Mouse (Mus musculus): ENCODE data around the gene Pla2g2f. TPM values are rescaled to one million over a fixed set of nuclear protein-coding genes. Genes with fewer than 3 reads are reported as not detected.

Pla2g2f gene
- polyA plus RNA-seq, 1 experiment from 2014 or later = 0.07 TPM

DNA sequence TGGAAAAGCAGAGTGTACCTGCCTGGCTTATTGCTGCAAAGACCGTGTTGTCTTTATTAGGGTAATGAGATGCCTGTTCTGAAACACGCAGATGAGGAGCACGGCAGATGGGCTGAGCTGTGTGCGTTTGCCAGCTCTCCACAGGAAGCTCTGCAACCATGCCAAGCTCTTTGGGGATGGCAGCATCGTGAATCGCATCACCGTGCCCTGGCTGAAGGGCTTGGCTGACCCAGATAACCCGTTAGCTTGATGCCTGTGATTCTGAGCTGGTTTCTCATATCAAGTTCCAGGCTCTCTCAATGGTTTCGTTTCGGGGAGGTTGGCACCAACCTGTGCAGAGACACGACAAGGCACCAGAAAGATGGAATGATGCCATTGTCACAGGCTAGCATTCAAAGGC, 46.8 kb downstream of the Pla2g2f start:
- Histone ChIP-seq H3K27ac (ENCODE audit: low read length) (no peak overlapping the region), H3K4me1 (ENCODE audit: insufficient read depth, low read length) (peaks cover 16% of the 10 kb centered on the region), H3K4me2 (replicated peaks; ENCODE audit: low read depth, low read length) (no peak overlapping the region), H3K36me3 (ENCODE audit: insufficient read depth, low read length) (no peaks in the 10 kb centered on the region), H3K27me3 (ENCODE audit: insufficient read depth, low read length) (no peaks in the 10 kb centered on the region), H3K4me3 (ENCODE audit: low read length) (no peak overlapping the region), H3K9me3 (ENCODE audit: low read length) (no peaks in the 10 kb centered on the region), H3K9ac (replicated peaks; ENCODE audit: low read length) (no peak overlapping the region)
- ATAC-seq (ENCODE audit: low FRiP score, low TSS enrichment) = no peak
- 79% methylated on average over 11 of the region's 11 CpGs for whole genome bisulfite sequencing

DNA sequence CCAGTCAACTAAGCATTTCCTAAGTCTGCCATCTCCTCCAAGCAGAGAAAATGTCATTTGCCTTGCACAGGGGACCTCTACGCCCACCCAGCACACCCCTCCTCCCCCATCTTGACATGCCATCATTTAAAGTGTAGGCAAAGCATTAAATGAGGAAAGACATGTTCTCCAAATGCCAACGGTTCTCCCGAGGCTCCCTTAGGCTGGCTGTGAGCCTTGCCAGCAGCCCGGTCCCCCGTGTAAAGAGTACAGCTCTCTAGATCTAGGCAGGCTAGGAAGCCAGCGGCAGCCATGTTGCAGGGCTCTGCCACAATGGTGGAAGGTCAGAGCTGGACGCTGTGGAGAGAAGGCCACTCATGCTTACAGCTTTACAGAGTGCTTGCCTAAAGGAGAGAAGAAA, 47.5 kb downstream of the Pla2g2f start:
- no peaks in the 10 kb centered on the region for H3K36me3 ChIP-seq (ENCODE audit: insufficient read depth, low read length)
- no peaks in the 10 kb centered on the region for H3K27me3 ChIP-seq (ENCODE audit: insufficient read depth, low read length)
- peaks cover 16% of the 10 kb centered on the region for H3K4me1 ChIP-seq (ENCODE audit: insufficient read depth, low read length)
- no peak overlapping the region for H3K9ac ChIP-seq (replicated peaks; ENCODE audit: low read length)
- 71% methylated on average over 7 of the region's 7 CpGs for WGBS
- H3K9me3 ChIP-seq (ENCODE audit: low read length) = no peaks in the 10 kb centered on the region
- ATAC-seq (ENCODE audit: low FRiP score, low TSS enrichment) = no peak
- H3K4me3 ChIP-seq (ENCODE audit: low read length) = no peak overlapping the region
- no peak overlapping the region for H3K27ac ChIP-seq (ENCODE audit: low read length)
- H3K4me2 ChIP-seq (replicated peaks; ENCODE audit: low read depth, low read length) = no peak overlapping the region

DNA sequence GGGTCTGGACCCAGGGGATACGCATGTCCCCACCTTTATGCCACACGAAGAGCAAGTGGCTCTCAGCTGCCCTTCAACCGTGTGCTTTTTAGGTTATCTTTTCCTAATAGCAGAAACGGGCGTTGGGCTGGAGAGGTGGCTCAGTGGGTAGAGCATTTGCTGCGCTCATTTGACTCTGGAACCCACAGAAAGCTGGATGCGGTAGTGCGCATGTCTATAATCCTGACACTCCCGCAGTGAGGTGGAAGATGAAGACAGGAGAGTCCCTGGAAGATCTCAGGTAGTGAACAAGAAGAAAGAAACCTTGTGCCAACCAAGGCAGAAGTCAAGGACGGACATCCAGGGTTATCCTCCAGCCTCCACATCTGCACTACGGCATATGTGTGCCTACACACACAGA, 48.2 kb downstream of the Pla2g2f start:
- H3K9me3 ChIP-seq (ENCODE audit: low read length) = no peaks in the 10 kb centered on the region
- whole genome bisulfite sequencing = 83% methylated on average over 11 of the region's 11 CpGs
- no peak overlapping the region for H3K27ac ChIP-seq (ENCODE audit: low read length)
- peaks cover 16% of the 10 kb centered on the region for H3K4me1 ChIP-seq (ENCODE audit: insufficient read depth, low read length)
- H3K4me3 ChIP-seq (ENCODE audit: low read length) = no peak overlapping the region
- no peaks in the 10 kb centered on the region for H3K27me3 ChIP-seq (ENCODE audit: insufficient read depth, low read length)
- H3K36me3 ChIP-seq (ENCODE audit: insufficient read depth, low read length) = no peaks in the 10 kb centered on the region
- ATAC-seq (ENCODE audit: low FRiP score, low TSS enrichment) = no peak
- no peak overlapping the region for H3K9ac ChIP-seq (replicated peaks; ENCODE audit: low read length)
- no peak overlapping the region for H3K4me2 ChIP-seq (replicated peaks; ENCODE audit: low read depth, low read length)

DNA sequence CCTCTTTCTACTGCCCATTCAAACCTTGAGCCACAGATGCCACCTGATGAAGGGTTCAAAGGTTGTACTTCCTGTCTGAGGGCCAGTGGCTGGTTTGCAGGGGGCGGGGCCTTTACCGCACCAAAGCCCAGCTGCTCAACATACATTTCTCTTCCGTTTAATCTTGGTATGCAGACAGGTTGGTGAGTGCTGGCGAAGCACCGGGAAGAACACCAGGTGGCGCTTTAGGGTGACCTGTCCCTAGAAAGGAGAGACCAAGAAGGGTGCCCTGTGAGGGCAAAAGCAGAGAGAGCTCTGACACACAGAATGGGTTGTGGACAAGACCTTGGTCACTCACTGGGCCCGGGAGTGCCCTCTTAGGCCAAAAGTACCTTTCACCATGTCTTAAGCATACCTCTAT, 48.8 kb downstream of the Pla2g2f start:
- Histone ChIP-seq H3K9me3 (ENCODE audit: low read length) (no peaks in the 10 kb centered on the region), H3K4me2 (replicated peaks; ENCODE audit: low read depth, low read length) (no peak overlapping the region), H3K4me3 (ENCODE audit: low read length) (no peak overlapping the region), H3K27me3 (ENCODE audit: insufficient read depth, low read length) (no peaks in the 10 kb centered on the region), H3K36me3 (ENCODE audit: insufficient read depth, low read length) (no peaks in the 10 kb centered on the region), H3K4me1 (ENCODE audit: insufficient read depth, low read length) (peaks cover 16% of the 10 kb centered on the region), H3K27ac (ENCODE audit: low read length) (no peak overlapping the region), H3K9ac (replicated peaks; ENCODE audit: low read length) (no peak overlapping the region)
- WGBS = 8% methylated on average over 7 of the region's 7 CpGs
- ATAC-seq (ENCODE audit: low FRiP score, low TSS enrichment) = peak; percentile 39; the same call in 1 of the 2 replicates

DNA sequence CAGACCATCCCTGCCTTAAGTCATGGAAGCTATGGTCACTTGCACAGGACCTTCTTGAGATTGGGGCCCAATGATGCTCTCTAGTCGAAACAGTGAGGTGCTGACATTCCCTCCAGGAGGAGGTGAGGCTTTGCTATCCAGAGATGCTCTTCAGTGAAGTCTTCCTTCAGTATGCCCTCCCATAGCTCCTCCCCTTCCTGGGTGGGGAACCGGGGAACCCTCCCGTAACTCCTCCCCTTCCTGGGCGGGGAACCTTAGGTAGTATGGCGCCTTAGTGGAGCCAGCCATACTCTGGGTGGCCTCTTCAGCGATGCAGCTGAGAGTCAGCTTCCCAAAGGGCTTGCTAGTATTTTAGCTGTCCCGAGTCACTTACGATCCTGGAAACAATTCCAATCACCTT, 50.8 kb downstream of the Pla2g2f start:
- Histone ChIP-seq H3K4me2 (replicated peaks; ENCODE audit: low read depth, low read length) (no peak overlapping the region), H3K4me3 (ENCODE audit: low read length) (no peak overlapping the region), H3K27me3 (ENCODE audit: insufficient read depth, low read length) (no peaks in the 10 kb centered on the region), H3K27ac (ENCODE audit: low read length) (no peak overlapping the region), H3K9ac (replicated peaks; ENCODE audit: low read length) (no peak overlapping the region), H3K9me3 (ENCODE audit: low read length) (no peaks in the 10 kb centered on the region), H3K4me1 (ENCODE audit: insufficient read depth, low read length) (peaks cover 8% of the 10 kb centered on the region), H3K36me3 (ENCODE audit: insufficient read depth, low read length) (no peaks in the 10 kb centered on the region)
- WGBS = 92% methylated on average over 8 of the region's 8 CpGs
- no peak for ATAC-seq (ENCODE audit: low FRiP score, low TSS enrichment)

DNA sequence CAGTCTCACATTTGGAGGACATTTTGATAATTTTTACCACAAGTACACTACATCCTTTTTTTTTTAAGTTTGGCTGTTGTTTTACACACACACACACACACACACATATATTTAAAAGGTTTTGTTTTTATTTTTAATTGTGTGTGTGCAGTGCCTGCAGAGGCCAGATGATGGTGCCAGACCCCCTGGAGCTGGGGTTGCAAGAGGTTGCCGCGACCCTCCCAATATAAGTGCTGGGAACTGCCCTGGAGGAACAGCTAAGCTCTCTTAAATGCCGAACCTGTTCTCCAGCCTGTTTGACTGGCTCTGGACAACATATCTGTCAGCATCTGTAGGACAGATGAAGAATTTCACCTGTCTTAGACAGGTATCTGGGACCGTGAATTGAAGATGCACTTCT, 53.3 kb downstream of the Pla2g2f start:
- Histone ChIP-seq H3K4me1 (ENCODE audit: insufficient read depth, low read length) (peaks cover 2% of the 10 kb centered on the region; the same call in 1 of the 2 replicates), H3K9ac (replicated peaks; ENCODE audit: low read length) (no peak overlapping the region), H3K4me2 (replicated peaks; ENCODE audit: low read depth, low read length) (no peak overlapping the region), H3K9me3 (ENCODE audit: low read length) (no peaks in the 10 kb centered on the region), H3K4me3 (ENCODE audit: low read length) (no peak overlapping the region), H3K27ac (ENCODE audit: low read length) (no peak overlapping the region), H3K27me3 (ENCODE audit: insufficient read depth, low read length) (no peaks in the 10 kb centered on the region), H3K36me3 (ENCODE audit: insufficient read depth, low read length) (no peaks in the 10 kb centered on the region)
- WGBS = 90% methylated on average over 4 of the region's 4 CpGs
- no peak for ATAC-seq (ENCODE audit: low FRiP score, low TSS enrichment)

DNA sequence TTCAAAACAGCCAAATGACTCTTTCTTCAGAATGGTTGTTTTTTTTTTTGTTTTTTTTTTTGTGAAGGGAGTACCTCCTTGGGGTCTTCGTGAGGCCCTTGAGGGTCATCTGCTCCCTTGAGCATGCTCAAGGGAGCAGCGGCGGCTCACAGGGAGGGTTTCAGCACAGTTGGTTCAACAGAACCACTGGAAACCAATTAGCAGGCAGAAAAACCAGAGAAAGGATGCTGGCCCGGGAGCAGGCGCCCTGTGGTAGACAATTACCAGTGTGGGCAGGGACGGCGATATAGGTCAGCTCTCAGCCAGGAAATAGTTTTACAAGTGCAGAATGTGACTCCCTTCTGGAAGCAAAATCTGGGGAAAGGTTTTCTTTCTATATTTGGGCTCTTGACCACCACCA, 53.8 kb downstream of the Pla2g2f start:
- H3K36me3 ChIP-seq (ENCODE audit: insufficient read depth, low read length) = no peaks in the 10 kb centered on the region
- no peak overlapping the region for H3K27ac ChIP-seq (ENCODE audit: low read length)
- ATAC-seq (ENCODE audit: low FRiP score, low TSS enrichment) = no peak
- no peaks in the 10 kb centered on the region for H3K27me3 ChIP-seq (ENCODE audit: insufficient read depth, low read length)
- H3K4me2 ChIP-seq (replicated peaks; ENCODE audit: low read depth, low read length) = no peak overlapping the region
- 64% methylated on average over 7 of the region's 7 CpGs for WGBS
- H3K9ac ChIP-seq (replicated peaks; ENCODE audit: low read length) = no peak overlapping the region
- no peak overlapping the region for H3K4me3 ChIP-seq (ENCODE audit: low read length)
- H3K4me1 ChIP-seq (ENCODE audit: insufficient read depth, low read length) = no peaks in the 10 kb centered on the region
- no peaks in the 10 kb centered on the region for H3K9me3 ChIP-seq (ENCODE audit: low read length)

DNA sequence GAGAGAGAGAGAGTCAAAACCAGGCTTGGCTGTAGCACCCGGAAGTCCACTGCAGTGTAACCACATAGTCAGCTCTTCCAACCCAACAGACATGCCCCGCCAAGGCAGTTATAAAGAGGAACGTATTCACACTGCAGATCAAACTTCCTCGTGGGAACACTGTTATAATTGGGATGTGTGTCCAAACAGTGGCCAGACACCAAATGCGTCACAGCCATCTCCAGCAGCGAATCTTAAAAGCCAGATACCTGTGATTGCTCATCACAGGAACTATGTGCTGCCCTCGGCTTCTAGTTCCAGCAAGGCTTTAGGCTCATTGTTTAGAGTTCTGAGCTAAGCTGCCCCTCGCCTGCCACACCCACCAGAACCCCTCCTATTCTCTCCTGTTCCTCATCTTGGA, 54.9 kb downstream of the Pla2g2f start:
- Histone ChIP-seq H3K4me1 (ENCODE audit: insufficient read depth, low read length) (no peaks in the 10 kb centered on the region), H3K4me2 (replicated peaks; ENCODE audit: low read depth, low read length) (no peak overlapping the region), H3K4me3 (ENCODE audit: low read length) (no peak overlapping the region), H3K9me3 (ENCODE audit: low read length) (no peaks in the 10 kb centered on the region), H3K36me3 (ENCODE audit: insufficient read depth, low read length) (no peaks in the 10 kb centered on the region), H3K9ac (replicated peaks; ENCODE audit: low read length) (no peak overlapping the region), H3K27me3 (ENCODE audit: insufficient read depth, low read length) (no peaks in the 10 kb centered on the region), H3K27ac (ENCODE audit: low read length) (no peak overlapping the region)
- WGBS = 80% methylated on average over 8 of the region's 8 CpGs
- ATAC-seq (ENCODE audit: low FRiP score, low TSS enrichment) = no peak

DNA sequence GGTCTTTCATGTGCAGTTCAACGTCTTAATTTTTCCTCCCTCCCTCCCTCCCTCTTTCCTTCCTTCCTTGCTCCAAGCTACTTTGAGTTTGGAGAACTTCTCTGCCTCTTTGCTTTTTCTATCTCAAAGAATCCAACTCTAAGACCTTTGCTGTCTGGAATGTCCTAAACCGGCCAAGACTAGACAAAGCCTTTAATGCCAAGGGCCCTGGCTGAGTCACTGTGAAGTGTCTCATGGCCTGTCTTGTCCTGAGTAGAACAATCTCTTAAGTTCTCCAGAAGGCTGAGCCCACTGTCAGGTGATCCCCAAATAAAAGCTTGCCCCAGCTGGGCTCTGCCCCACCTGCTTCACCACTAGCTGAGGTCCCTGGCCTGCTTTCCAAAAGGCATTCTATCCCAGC, 55.4 kb downstream of the Pla2g2f start:
- H3K9ac ChIP-seq (replicated peaks; ENCODE audit: low read length) = no peak overlapping the region
- WGBS = 66% methylated on average over 2 of the region's 2 CpGs
- no peak for ATAC-seq (ENCODE audit: low FRiP score, low TSS enrichment)

DNA sequence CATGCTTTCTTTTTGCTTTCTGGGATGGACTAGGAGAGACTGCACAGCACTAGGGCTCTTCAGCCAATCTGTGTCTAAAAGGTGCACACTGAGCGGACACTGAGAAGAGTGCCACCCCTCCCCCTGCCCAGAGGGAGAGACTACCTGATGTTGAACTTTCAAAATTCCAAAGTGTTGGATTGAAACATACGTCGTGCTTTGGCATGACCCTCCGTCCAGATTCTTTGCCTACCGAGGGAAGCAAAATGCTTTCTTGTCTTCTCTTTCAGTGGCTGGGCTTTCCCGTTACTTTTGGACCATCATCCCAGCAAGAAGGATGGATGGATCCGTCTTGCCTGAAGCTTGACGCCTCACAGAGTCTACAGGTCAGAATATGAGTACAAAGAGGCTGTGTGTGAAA, 56.3 kb downstream of the Pla2g2f start:
- no peaks in the 10 kb centered on the region for H3K27me3 ChIP-seq (ENCODE audit: insufficient read depth, low read length)
- no peaks in the 10 kb centered on the region; the same call in 1 of the 2 replicates for H3K4me1 ChIP-seq (ENCODE audit: insufficient read depth, low read length)
- H3K36me3 ChIP-seq (ENCODE audit: insufficient read depth, low read length) = no peaks in the 10 kb centered on the region
- H3K27ac ChIP-seq (ENCODE audit: low read length) = no peak overlapping the region
- no peaks in the 10 kb centered on the region for H3K9me3 ChIP-seq (ENCODE audit: low read length)
- ATAC-seq (ENCODE audit: low FRiP score, low TSS enrichment) = no peak
- H3K4me2 ChIP-seq (replicated peaks; ENCODE audit: low read depth, low read length) = no peak overlapping the region
- no peak overlapping the region for H3K9ac ChIP-seq (replicated peaks; ENCODE audit: low read length)
- H3K4me3 ChIP-seq (ENCODE audit: low read length) = no peak overlapping the region
- 74% methylated on average over 8 of the region's 8 CpGs for WGBS

More for the DNA sequence above, 55.4 kb downstream of the Pla2g2f start:
- Histone ChIP-seq H3K36me3 (ENCODE audit: insufficient read depth, low read length) (no peaks in the 10 kb centered on the region), H3K4me1 (ENCODE audit: insufficient read depth, low read length) (no peaks in the 10 kb centered on the region), H3K27me3 (ENCODE audit: insufficient read depth, low read length) (no peaks in the 10 kb centered on the region), H3K27ac (ENCODE audit: low read length) (no peak overlapping the region), H3K4me3 (ENCODE audit: low read length) (no peak overlapping the region), H3K9me3 (ENCODE audit: low read length) (no peaks in the 10 kb centered on the region), H3K4me2 (replicated peaks; ENCODE audit: low read depth, low read length) (no peak overlapping the region)
